Mouse (Mus musculus): ENCODE data around the gene Edaradd.

Gene Edaradd

GRCm38 (mm10) chr13:12519955-12520584, at the start of gene Edaradd:
TSS of gene Edaradd (minus strand) at chr13:12520438.
- peak; percentile 93 for DNase-seq

DNA sequence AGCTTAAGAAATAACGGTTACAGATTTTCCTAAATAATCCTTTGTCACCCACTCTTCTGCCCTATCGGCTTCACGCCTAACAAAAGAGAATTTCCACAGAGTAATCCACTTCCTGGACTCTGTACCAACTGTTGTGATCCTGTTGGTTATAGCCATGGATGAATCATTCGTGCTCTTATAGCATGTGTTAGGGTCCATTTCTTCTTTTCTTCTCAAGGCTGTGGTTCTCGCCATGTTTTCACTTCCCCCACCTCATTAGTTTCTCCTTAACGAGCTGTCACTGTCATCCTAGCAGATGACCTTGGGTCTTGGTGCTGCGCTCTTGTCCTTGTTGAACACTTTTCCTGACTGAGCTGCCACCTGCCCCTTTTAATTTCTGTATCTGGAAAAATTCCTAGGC, 49.5 kb upstream of the Edaradd start:
- DNase-seq, result peak; percentile 23

GRCm38 (mm10) chr13:12568597-12569469, 48.6 kb upstream of the Edaradd start:
- DNase-seq, result peak; percentile 34

DNA sequence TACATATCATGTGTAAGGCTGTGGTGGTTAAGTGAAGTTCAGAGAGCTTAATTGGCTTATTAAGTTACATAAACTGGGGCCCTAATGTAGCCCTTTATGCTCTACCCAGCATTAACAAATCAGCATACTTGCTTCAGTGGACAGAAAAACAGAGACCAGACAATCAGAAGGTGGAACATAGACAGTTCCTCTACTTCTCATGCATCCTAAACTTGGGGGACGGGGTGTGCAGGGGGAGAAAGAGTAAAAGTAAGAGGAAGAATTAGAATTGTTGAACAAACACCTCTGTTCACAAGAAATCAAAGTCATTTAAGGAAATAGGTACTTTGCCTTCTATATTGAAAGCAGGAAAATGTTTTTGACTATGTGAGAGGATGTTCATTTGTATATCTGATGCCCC, 47.7 kb upstream of the Edaradd start:
- peak; percentile 11 for DNase-seq

GRCm38 (mm10) chr13:12565621-12566390, 45.6 kb upstream of the Edaradd start, which contains the start of gene Ero1lb:
TSS of gene Ero1lb (plus strand) at chr13:12565874.
- DNase-seq, result peak; percentile 100

DNA sequence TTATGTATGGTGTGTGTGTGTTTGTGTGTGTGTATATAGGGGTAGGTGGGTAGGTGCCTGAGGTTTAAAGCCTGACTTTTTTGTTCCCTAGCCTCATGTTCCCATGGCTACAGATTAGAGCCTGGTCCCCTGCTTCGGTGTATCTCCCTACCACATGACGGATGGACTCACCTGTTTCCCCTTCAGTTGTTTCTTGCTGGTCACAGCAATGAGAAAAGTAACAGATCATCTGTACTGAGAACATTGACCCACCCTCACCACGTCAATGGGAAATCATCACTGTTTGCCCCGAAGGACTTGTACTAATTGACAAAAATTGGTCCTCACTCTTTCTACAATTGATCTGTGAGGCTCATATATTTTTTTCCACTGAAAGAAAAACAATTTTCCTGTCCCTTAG, 42.0 kb upstream of the Edaradd start:
- DNase-seq, result peak; percentile 53

DNA sequence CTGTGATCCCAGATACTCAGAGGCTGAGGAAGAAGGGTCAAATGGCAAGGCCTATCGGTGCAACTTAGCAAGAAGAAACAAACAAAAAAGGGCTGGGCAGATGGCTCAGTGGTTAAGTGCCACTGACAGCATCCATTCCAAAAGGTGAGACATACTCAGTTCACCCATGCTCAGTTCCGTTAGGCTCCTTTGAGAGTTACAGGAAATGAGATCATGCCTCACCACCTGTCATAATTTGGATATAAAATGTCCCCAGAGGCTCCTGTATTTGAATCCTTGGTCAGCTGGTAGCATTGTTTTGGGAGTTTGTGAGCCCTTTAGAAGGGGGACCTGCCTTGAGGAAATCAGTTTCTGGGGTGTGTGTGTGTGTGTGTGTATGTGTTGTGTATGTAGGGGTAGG, 41.5 kb upstream of the Edaradd start:
- DNase-seq, result peak; percentile 85

DNA sequence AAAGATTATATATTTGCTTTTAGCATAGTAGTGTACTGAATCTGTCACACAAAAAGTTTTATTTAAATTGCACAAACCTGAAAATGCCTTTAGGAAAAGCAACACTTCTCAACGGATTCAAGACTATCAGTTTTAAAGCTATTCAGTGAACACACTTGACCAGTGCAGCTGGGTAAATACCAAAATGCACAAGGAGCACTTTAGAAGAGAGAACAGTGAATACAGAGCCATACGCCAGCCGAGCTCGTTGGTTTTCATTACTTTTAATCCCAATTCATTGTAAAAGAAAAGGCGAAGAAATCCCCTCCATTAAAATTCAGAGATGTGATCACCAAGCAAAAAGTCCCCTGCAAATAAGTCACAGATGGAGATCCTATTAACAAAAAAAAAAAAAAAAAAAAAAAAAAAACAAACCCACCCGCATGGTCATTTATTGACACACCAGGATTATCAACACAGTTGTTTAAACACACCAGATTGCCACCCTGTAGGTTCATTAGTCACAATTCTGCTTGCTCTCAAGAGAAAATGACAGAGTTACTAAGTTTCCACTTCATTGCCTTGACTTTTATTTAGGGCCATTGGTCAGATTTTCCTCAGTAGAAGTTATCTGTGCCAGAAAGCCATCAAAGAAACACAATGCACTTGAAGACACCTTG, 39.4 kb upstream of the Edaradd start:
- peak; percentile 6 for DNase-seq

DNA sequence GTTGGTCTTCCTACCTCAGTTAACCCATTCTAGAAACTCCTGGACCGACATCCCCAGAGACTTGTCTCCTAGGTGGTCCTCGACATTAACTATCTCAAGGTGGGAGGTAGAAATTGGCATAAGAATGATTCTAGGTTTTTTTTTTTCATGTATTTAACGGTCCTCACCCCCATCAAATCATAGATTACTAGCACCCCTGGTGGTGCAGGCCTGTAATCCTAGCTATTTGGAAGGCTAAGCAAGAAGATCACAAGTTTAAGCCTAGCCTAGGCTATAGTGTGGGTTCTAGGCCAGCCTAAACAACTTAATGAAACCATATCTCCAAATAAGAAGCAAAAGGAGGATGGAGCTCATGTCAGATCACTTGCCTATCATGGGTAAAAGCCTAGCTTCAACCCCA, 38.8 kb upstream of the Edaradd start:
- DNase-seq, result peak; percentile 16

DNA sequence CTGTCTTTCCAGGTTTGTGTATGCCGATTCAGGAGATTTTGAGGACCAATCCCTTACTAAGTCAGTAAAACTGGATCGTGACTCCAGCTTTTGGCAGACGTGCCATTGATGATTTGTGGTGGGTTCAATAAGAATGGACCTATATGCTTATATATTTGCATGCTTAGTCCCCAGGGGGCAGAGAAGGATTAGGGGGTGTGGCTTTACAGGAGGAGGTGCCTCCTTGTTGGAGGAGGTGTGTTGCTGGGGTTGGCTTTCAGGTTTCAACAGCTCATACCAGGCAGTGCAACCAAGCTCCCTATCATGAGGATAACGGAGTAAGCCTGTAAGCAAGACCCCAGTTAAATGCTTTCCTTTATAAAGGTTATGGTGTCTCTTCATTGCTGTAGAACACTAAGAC, 34.0 kb upstream of the Edaradd start:
- peak; percentile 27 for DNase-seq

GRCm38 (mm10) chr13:12543880-12544568, 23.8 kb upstream of the Edaradd start:
- no peak for DNase-seq

- no peak for DNase-seq
Observed at GRCm38 (mm10) chr13:12543246-12543645, 23.0 kb upstream of the Edaradd start.

GRCm38 (mm10) chr13:12542006-12542981, 22.1 kb upstream of the Edaradd start:
- peak; percentile 95 for DNase-seq

- DNase-seq, result no peak
Observed at GRCm38 (mm10) chr13:12540119-12540518, 19.9 kb upstream of the Edaradd start.

GRCm38 (mm10) chr13:12539716-12540115, 19.5 kb upstream of the Edaradd start:
- no peak for DNase-seq

GRCm38 (mm10) chr13:12537971-12538370, 17.7 kb upstream of the Edaradd start:
- no peak for DNase-seq

DNA sequence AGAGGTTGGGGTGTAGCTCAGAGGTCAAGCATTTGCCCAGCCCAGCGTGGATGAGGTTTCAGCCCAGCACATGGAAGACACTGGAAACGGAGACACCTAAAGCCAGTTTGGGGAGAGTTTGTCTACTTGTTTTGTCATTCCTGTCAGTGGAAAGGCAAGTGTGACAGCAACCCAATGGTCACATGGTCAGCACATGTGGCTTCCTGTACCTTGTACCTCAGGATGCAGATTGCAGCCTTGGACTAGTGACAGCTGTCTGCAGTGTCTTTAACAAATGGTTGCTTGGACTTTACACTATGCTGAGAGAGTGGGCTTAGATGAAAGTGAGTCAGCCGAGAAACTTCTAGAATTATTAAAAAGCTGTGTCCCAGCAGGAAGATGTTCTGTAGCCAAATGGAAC, 14.4 kb upstream of the Edaradd start:
- no peak for DNase-seq

DNA sequence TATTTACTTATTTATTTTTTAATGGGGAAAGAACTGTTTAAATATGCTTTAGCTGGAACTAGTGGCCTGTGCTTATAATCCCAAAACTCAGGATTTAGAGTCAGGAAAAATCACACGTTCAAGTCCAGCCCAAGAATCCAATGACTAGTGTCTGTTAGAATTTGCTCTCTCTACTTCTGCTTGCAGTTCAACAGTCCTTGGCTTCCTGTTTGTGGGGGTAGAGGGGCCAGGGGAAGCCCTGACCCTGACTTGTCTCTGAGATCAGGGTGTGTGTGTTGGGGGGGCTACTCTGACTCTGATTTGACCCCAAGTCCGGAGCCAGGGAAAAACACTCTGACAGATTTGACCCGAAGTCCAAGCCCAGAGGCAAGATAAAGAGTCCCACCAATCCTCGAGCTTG, 5.4 kb upstream of the Edaradd start:
- no peak for DNase-seq

- DNase-seq, result no peak
Observed at GRCm38 (mm10) chr13:12522346-12522745, 2.1 kb upstream of the Edaradd start.

DNA sequence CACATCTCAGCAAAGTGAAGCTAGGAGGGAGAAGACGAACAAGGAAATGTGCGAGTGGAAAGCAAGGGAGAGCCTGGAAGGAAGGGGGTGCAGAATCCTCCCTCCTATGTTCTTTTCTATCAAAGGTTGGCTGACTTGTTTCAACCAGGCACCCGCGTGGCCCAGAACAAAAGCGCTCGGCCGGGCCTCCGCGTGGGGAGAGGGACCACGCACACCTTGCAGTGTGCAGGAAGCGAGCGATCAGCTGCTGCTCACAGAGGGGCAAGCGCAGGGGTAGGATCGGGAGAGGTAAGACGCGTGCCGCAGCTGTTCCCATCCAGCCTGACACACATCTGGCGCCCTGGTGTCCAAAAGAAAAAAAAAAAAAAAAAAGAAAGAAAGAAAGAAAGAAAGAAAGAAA, 867 bp downstream of the Edaradd start:
- no peak for DNase-seq
